Mouse (Mus musculus): ENCODE results near the gene Jakmip3.
A peak's percentile ranks its signal among the peaks of the same experiment; 100 is the strongest.

Gene Jakmip3

DNA sequence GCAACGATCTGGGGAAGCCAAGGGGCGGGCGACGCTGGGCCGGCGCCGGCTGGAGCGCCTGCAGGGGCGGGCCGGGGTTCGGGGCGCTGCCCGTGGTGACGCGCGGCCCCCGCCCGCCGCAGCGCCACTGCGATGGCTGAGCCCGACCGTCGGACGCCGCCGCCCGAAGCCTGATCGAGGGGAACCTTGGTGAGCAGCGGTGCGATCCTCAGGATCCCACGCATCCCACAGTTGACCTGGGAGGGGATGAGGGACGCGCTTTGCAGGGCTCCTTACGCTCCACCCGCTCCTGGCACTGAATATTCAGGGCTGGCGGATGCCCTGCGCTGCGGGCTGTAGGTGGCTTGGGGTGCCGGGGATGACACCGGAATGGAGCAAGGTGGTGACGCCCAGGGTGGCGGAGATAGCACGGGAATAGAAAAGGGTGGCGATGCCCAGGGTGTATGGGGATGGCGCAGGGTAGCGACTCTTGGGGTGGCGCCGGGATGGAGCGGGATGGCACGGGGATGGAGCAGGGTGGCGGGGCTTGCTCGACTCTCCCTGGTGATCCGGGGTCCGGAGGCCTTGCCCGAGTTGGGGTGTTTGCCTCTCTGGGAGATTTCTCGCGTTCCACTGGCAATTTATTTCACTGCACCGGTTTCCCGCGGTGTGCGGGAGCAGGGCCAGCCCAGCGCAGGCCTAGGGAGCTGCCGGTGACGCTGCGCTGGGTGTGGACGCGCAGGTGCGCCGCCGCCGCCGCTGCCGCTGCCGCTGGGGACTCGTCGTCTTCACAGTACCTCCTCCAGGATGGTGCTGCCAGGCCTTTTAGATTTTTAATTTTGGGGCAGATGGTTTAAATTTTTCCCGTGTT, at the start of gene Jakmip3:
Gene Jakmip3, plus strand, starts transcription at position 119 of the 850 bp plus-strand sequence.
- DNase-seq (ENCODE audit: low spot score in 2 of 2): no peak

DNA sequence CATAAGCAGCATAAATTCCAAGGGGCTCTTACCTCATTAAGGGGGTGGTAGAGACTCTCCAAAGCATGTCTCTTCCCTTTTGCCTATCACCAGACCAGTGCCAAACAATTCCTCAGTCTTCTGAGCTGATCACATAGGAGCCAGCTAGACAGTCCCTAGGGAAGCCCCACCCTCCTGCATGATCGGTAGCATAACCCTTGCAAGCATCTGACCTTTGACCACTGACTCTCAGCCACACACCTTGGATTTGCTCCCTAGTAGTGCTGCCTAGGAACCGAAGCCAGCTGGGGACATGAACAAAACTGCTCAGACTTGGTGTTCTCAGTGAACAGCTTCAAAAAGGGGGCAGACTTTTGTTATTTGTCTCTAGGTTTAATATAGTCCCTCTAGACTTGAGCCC, 42.4 kb upstream of the Jakmip3 start:
- DNase-seq (ENCODE audit: low spot score in 2 of 2): no peak

DNA sequence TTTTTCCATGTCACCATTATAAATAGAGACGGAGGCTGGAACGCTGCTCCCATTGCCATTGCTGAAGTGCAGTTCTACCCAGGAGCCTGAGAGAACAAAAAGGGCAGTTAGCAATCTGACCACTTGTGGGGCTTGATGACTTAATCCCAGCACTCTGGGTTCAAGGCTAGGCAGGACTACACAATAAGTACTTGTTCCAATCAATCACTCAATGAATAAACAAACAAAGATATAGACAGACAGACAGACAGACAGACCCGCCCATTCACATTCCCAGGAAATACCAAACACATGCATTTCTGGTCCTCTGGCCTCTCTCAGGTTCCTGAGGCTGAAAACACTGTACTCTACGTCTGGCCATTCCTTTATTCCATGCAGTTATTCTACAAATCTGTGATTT, 41.8 kb upstream of the Jakmip3 start:
- DNase-seq (ENCODE audit: low spot score in 2 of 2): no peak

DNA sequence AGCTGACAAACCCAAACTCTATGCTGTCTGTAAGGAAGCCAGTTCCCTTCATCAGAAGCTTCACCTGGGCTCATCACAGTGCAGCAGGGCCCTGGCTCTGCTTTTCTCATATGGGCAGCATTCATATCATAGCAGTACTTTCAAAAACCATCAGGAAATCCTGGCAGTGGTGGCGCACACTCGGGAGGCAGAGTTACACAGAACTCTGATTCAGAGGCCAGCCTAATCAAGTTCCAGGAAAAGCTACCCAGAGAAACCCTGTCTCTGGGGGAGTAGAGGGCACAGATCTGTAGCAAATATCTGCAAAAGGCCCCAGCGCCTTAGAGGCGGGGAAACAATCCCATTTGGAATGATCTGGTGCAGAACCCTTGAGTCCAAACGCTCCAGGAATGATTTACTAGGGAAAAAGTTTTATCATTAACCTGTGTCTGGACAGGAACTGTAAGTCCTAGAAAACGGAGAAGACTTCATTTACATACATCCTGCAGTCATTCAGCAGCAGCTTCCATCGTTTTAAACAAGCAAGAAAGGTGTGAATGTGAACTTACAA, 36.6 kb upstream of the Jakmip3 start:
- no peak for DNase-seq (ENCODE audit: low spot score in 2 of 2)

DNA sequence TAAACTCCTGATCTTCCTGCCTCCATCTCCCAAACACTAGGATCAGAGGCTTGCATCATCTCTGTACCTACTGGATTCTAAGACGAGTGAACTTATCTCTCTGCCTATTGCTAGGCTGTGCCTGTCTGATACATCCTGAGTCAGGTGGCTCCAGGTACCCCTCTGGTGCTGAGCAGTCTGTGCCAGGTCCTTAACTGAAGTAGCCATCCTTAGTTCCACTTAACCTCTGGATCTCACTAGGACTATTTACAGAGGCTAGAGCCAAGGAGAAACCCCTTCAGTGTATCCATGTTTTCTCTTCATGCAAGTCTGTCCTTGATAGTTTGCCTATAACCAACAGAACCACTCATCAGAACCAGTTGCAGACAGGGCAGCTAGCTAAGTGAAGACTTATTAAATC, 34.1 kb upstream of the Jakmip3 start:
- no peak for DNase-seq (ENCODE audit: low spot score in 2 of 2)

DNA sequence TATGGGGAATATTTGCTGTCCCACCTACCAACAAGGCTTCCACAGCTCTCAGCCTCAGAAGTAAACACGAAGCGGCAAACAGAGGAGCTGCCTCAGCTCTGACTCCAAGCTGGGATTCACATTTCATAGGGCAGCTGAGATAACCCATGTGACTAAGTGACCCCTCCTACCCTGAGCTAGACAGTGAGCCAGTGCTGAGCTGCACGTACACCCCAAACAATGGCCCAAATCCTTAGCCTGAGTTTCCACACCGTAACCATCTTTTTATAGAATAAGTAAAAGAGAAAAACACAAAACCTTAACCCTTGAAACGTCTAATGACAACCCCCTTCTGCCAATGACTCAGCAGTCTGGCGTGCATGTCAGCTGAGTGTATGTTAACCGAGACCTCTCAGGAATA, 33.5 kb upstream of the Jakmip3 start:
- no peak for DNase-seq (ENCODE audit: low spot score in 2 of 2)

DNA sequence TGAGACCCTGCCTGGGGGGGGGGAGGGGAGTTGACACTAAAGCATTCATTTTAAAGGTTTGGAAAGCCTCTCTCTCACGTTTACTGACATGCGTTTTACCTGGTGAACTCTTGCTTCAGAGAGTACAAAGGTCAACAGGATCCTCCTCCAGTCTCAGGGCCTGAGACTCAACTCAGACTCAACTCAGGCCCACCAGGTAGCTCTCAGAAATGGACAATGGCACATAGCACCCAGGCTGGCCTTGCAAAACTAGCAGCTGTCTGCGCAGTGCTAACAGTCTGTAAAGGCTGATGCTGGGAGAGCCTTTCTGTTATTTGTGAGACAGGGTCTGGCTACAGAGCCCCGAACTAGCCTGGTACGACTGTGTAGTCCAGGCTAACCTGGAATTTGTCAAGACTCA, 32.6 kb upstream of the Jakmip3 start:
- DNase-seq (ENCODE audit: low spot score in 2 of 2): no peak

DNA sequence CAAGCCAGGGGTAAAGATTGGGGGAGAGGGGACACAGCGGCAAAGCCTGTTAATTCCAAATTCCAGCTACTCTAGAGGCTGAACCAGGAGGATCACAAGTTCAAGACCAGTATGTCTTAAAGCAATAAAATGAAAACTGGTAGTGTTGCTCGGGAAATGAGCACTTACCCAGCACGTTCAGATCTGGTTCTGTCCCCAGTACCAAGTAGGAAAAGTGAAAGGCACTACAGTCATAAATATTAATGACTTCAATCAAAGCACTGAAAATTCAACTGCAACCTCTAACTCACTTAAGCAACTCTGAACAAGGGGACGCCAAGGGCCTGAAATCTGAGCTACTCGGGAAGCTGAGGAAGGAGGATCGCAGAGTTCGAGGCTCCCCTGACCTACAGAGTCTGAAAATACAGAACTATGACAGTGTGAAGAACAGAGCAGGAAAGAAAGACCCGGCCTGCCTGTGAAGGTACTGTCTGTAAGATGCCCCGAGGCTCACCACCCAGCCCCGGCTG, 31.7 kb upstream of the Jakmip3 start:
- DNase-seq (ENCODE audit: low spot score in 2 of 2): no peak

DNA sequence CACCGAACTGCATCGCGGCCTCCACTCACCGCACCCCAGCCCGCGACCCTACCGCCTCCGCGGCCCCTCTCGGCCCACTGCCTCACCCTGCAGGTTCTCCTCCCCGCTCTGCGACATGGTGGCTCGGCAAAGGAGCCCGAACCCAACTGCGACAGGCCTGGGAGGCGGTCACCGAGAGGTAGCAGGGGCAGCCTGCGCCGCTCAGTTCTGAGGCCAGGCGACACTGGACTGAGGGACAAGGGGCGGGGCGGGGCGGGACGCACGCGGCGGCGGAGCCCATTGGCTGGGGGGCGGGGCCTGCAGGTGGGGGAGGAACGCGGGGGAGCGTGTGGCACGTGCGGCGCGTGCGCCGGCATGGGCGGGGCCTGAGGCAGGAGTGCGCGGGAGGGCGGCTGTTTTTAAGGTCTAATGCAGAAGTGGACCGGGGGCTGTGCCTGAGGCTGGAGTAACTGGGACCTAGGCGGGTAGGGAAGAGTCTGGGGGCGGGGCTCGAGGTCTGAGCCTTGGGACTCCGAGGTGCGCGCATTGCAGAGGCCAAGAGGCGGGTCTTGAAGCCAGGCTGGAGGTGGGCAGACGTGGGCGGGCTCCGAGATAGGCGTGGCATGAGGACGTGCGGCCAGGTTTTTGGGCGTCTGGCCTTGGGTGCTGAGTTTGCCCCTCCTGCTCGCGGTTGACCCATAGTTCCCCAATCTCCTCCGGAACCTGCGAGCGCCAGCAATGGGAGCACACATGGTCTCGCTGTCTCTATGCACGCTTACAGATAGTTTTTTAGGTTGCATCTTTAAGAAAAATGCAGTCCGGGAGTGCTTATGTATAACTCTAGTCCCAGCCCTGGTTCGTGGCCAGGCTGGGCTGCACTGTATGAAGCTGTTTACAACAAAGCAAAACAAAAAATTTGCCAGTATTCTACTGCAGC, 31.0 kb upstream of the Jakmip3 start, which contains the start of gene Bnip3:
Gene Bnip3, minus strand, starts transcription at position 243 of the 916 bp plus-strand sequence.
- peak; percentile 87 to 89 for DNase-seq (ENCODE audit: low spot score in 2 of 2)

DNA sequence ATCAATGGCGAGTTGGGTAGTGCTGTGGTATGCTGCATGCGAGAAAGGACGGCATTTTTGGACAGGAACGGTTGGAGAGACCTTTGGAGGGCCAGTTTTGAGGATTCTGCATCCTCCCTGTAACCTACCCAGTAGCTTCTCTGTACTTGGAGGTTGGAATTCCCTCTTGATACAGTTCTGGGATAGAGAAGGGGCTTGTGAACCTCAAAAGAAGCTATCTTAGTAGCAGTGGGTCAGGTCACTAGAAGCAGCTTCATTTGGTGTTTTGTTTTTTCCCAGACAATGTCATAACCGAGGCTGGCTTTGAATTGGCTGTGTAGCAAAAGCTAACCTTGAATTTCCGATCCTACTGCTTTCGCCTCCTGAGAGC, 30.4 kb upstream of the Jakmip3 start:
- DNase-seq (ENCODE audit: low spot score in 2 of 2): no peak

DNA sequence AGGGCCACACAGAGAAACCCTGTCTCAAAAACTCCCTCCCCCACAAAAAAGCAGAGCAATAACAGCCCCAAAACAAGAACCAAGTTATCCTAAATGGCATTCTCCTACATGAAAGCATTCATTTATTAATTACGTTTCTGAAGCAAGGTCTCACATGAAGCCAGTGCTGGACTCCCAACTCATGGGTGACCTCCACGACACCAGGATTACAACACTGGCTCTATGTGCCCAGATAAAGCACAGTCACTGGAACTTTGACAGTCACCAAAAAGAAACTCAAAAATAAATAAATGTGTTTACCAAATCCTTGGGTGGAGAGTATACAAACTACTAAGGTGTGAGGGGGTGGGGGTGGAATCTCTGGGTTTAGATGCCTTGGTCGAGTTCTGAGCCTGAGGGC, 26.9 kb upstream of the Jakmip3 start:
- DNase-seq (ENCODE audit: low spot score in 2 of 2): no peak

DNA sequence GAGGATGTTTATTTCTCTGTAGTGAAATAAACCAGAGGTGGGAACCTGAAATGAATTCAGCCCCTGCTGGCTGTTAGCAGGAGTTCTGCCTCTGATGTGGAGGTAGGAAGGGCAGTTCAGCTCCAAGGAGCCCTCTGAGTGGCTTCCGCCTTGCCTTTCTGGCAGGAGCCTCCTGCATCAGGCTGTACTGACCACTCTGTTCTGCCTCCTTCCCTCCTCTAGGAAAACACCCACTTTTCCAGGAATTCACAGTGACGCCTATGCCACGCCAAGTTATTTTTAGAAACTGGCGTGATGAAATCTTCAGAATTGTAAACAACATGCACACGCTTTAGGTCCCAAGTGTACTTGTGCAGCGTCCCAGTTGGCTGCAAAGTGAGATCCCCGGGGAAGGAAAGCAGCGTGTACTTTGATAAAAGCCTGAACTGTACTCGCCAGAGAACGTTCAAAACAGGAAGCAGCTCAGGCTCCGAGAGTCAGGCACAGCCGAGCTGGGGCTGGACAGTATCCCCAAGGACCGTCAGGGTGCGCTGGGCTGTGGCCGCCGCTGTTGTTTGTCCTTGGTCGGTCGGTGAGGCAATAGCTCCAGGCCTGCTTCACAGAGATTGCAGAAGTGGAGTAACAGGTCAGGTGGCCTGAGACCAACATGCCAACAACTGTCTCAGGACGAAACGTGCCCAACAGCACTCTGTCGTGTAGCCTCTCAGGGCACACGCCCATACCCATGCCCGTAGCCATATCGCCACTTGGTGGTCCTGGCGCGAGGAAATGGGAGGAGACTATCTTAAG, 21.2 kb upstream of the Jakmip3 start:
- DNase-seq (ENCODE audit: low spot score in 2 of 2): peak; percentile 59 to 64

DNA sequence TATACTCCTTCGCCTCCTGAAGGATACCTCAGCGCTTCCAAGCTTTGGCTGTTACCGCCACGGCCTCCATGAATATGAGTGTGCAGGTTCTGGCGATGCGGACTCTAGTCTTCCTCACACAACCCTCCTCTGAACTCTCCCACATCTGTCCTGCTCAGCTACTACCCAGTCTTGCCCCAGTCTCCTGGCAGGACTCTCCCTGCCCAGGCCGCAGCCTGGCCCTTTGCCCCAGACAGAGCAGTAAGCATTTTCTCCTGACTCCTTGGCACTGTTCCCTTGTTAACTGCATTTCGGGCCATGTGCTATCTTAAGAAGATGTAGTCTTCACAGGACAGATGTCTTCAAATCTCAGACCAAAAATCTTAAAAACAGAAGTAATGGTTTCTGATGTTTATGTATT, 18.9 kb upstream of the Jakmip3 start:
- no peak for DNase-seq (ENCODE audit: low spot score in 2 of 2)

DNA sequence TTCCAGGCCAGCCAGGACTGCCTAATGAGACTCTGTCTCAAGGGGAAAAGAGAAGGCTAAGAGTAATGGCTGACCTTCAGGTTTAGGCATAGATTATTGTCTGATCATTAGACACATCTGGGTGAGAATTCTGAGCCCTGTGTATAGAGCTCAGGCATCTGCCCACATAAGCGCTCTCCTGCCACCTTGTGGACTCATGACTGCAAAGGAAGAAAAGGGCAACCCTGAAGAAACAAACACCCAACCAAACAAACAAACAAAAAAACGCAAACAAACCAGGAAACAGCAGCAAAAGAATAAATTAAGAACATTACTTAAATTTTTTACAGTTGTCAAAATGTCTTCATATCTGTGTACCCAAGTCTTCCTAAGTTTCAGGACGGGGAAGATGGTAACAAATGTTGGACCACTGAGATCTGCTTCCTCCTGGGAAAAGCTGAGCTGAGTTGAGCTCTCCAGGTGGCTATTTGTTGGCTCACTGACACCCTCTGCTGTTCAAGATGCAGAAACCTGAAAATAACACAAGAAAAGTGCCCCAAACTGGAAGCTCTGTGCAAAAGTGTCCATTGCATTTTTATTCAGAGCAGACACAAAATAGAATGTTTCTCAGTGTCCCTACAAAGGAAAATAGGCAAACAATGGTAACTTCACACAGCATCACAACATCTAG, 16.6 kb upstream of the Jakmip3 start:
- DNase-seq (ENCODE audit: low spot score in 2 of 2): no peak

DNA sequence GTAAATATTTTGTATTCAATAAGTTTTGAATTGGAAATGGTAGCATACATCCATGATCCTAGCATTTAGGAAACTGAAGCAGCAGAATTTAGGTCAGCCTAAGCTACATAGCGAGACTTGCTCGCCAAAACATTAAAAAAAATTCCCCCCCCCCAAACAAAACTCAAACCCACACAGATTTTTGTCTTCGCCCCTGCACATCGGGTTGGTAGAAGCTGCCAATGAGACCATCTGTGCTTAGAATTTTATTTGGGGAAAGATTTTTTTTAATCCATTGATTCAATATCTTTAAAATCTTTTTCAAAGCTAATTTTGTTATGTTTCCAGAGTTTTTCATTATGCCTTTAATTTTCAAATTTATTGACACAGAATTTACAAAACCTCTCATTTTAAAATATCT, 12.1 kb upstream of the Jakmip3 start:
- DNase-seq (ENCODE audit: low spot score in 2 of 2): no peak

DNA sequence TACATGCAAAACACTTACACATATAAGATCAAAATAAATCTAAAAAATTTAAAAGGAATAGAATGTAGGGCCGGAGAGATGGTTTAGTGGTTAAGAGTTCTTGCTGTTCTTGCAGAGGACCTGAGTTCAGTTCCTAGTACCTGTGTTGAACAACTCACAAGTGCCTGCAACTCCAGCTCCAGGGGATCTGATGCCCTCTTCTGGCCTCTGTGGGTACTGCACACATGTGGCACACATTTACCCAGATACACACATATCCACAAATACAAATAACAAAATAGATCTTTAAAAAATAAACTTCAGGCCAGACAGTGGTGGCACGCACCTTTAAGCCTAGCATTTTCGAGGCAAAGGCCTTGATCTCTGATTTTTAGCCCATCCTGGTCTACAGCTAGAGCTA, 6.0 kb upstream of the Jakmip3 start:
- DNase-seq (ENCODE audit: low spot score in 2 of 2): no peak

DNA sequence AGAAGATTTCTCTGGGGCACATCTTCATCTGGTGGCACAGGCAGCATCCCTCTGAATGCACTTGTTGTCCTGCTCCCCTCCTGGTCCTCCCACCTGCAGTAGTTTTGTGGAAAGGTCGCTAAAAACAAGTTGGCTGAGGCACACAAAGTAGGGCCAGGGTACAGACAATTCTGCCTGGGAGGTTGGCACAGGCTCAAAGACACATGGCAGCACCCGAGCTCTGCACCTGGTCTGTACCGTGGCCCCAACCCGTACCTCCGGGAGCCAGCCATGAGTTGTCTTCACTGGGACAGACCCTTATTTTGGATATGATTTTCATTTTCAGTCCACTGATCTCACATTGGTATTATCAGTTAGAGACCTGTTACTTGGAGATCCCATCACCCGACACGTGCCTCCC, 1.5 kb upstream of the Jakmip3 start:
- DNase-seq (ENCODE audit: low spot score in 2 of 2): no peak

DNA sequence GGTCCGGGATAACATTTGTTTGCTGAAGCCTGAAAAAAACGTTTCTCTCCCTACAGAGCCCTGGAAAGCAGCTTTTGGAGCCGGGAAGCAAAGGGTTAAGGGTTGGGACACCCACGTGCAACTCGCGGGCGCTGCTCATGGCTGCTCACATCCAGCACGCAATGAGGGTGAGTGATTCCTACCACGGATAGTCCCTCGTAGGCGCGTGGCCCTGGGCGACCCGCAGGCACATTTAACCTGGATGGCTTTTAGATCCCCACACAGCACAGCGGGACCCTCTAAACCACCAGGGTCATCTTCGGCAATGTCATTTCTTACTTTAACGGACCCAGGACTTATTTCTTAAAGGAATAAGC, 296 bp upstream of the Jakmip3 start:
- no peak for DNase-seq (ENCODE audit: low spot score in 2 of 2)

DNA sequence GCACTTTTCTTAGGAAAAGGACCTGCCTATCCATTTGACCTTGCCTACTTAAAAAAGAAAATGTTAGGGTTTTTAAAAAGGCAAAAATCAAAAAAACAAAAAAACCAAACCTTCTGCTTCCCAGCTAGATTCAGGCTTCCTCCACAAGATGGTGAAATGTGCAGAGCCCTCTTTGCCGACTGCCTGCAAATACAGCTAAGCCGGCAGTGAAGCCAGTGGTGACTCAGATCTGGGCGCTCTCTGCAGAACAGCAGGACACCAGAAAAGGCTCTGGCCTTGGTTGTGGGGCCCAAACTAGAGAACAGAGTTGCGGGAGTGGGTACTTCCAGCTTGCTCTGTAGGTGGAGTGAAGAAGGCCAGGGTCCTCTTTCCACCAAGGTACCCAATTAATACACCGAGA, 1.0 kb downstream of the Jakmip3 start:
- DNase-seq (ENCODE audit: low spot score in 2 of 2): no peak

DNA sequence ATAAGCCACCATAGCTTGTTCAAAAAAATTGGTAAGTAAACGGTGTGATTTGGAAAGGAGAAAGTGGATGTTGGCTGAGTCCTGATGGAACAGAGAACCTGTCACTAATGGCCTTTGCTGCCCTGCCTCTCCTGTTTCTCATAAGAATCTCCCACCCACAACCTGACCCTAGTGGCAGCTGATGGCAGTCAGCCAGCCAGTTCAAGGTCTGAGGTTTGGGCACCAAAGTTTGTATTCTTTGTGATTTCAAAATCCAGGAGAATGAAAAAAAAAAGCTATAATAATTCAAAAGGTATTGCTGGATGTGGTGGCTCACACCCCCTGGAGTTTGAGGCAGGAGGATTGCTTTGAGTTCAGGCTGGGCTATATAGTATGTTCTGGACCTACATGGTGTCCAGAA, 1.8 kb downstream of the Jakmip3 start:
- no peak for DNase-seq (ENCODE audit: low spot score in 2 of 2)

DNA sequence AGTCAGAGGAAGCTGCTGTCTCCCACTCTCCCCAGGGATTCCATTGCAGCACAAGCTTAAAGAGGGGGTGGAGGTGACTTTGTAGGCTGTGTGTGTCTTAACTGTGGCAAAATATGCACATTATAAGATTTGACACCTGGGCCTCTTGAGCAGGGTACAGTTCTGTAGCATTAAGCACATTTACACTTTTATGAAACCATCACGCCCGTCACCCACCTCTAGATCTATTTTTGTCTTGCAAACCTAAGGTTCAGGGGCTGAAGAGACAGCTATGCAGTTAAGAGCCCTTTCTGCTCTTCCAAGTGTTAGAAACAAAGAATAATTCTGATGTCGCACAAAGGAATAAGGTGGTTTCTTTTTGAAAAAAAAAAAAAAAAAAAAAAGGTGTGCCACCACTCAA, 5.1 kb downstream of the Jakmip3 start:
- DNase-seq (ENCODE audit: low spot score in 2 of 2): no peak

Measured in spleen, postnatal 36 days (tissue).